Mouse (Mus musculus): Measurements from ENCODE around the gene Ager. TPM values are rescaled to one million over a fixed set of nuclear protein-coding genes. Genes with fewer than 3 reads are reported as not detected.

Ager gene
- polyA plus RNA-seq, 1 experiment from 2014 or later: 2.5 TPM

- Histone ChIP-seq H3K27ac (peak overlapping the region; percentile 98), H3K9me3 (no peaks in the 10 kb centered on the region), H3K4me3 (peak overlapping the region; percentile 80), H3K4me1 (peaks cover 66% of the 10 kb centered on the region), H3K36me3 (peaks cover 21% of the 10 kb centered on the region), H3K9ac (peak overlapping the region; percentile 84), H3K4me2 (peak overlapping the region; percentile 85), H3K27me3 (no peaks in the 10 kb centered on the region)
- ATAC-seq (ENCODE audit: insufficient number of reproducible peaks, low FRiP score, low TSS enrichment, low read depth): peak; percentile 4; the same call in 1 of the 2 replicates
- 1% methylated on average over 23 of the region's 32 CpGs for WGBS
Measured at GRCm38 (mm10) chr17:34592581-34593549, 4.8 kb upstream of the Ager start.

DNA sequence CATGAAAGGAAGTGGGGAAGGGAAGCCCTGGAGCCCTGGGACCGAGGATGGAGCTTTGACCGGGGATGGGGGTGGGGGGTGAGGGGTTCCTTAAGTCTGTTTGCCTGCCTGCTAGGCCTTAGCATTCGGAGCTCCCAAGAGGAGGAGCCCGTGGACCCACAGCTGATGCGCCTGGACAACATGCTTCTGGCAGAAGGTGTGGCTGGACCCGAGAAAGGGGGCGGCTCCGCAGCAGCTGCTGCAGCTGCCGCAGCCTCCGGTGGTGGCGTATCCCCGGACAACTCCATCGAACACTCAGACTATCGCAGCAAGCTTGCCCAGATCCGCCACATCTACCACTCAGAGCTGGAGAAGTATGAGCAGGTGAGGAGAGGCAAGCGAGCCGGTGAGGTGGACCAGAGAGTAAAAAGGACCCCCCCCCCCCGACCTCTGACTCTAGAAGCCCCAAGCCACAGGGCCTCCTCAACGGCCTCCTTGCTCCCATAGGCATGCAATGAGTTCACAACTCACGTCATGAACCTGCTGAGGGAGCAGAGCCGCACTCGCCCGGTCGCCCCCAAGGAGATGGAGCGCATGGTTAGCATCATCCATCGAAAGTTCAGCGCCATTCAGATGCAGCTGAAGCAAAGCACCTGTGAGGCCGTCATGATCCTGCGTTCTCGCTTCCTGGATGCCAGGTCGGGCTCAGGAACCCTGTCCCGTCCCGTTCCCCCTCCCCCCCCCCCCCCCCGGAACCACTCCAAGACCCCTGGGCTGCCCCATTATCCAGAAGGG, 3.7 kb upstream of the Ager start:
- Histone ChIP-seq H3K9me3 (no peaks in the 10 kb centered on the region), H3K4me3 (peak overlapping the region; percentile 80), H3K4me1 (peaks cover 60% of the 10 kb centered on the region), H3K27ac (peak overlapping the region; percentile 98), H3K9ac (peak overlapping the region; percentile 84; the same call in 1 of the 2 replicates), H3K36me3 (peaks cover 21% of the 10 kb centered on the region), H3K27me3 (no peaks in the 10 kb centered on the region), H3K4me2 (peak overlapping the region; percentile 85)
- WGBS: 45% methylated on average over 34 of the region's 34 CpGs
- ATAC-seq (ENCODE audit: insufficient number of reproducible peaks, low FRiP score, low TSS enrichment, low read depth): no peak

DNA sequence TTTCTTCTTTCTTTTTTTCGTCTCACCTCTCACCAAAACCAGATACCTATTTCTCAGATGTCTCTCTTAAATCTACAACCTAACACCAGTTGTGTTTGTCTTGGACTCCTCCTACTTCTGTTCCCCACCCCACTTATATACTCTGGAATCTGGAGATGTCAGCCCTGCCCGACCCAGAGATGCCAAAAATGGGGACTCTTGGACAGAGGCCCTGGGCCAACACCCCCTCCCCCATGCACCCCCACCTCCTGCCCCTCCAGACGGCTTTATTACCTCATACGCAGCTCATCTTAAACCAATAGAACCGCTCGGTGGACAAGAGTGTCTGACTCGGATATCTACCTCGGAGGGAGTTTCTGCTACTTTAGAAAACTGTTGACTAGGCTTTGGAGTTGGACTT, 1.6 kb upstream of the Ager start:
- no peak for ATAC-seq (ENCODE audit: insufficient number of reproducible peaks, low FRiP score, low TSS enrichment, low read depth)
- Histone ChIP-seq H3K36me3 (peaks cover 33% of the 10 kb centered on the region), H3K9ac (no peak overlapping the region), H3K27ac (no peak overlapping the region), H3K4me1 (peaks cover 44% of the 10 kb centered on the region), H3K4me3 (no peak overlapping the region), H3K27me3 (no peaks in the 10 kb centered on the region), H3K4me2 (no peak overlapping the region), H3K9me3 (no peaks in the 10 kb centered on the region)
- WGBS: 71% methylated on average over 8 of the region's 8 CpGs

DNA sequence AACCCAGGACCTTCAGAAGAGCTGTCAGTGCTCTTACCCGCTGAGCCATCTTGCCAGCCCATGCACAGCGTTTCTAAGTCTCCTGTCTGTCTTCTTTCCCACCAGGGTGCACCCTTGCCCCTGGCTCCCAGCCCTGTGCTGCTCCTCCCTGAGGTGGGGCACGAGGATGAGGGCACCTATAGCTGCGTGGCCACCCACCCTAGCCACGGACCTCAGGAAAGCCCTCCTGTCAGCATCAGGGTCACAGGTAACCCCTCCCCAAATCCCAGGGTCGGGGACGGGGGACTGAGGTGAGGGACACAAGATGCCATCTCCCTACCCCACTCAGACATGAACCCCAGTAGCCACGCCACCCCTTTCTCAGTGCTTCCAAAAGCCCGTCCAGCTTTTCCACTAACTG, 2.2 kb downstream of the Ager start:
- no peak for ATAC-seq (ENCODE audit: insufficient number of reproducible peaks, low FRiP score, low TSS enrichment, low read depth)
- Histone ChIP-seq H3K9me3 (no peaks in the 10 kb centered on the region), H3K36me3 (peaks cover 35% of the 10 kb centered on the region), H3K4me1 (peaks cover 42% of the 10 kb centered on the region), H3K27ac (no peak overlapping the region), H3K4me3 (no peak overlapping the region), H3K27me3 (no peaks in the 10 kb centered on the region), H3K9ac (no peak overlapping the region), H3K4me2 (no peak overlapping the region)
- 83% methylated on average over 9 of the region's 9 CpGs for WGBS

GRCm38 (mm10) chr17:34601796-34602195, 4.1 kb downstream of the Ager start:
- Histone ChIP-seq H3K9me3 (no peaks in the 10 kb centered on the region), H3K9ac (no peak overlapping the region), H3K4me3 (no peak overlapping the region), H3K4me2 (peak overlapping the region; percentile 86; the same call in 1 of the 2 replicates), H3K27ac (no peak overlapping the region), H3K27me3 (no peaks in the 10 kb centered on the region), H3K36me3 (peaks cover 21% of the 10 kb centered on the region), H3K4me1 (peaks cover 42% of the 10 kb centered on the region)
- ATAC-seq (ENCODE audit: insufficient number of reproducible peaks, low FRiP score, low TSS enrichment, low read depth): no peak
- WGBS: 86% methylated on average over 12 of the region's 12 CpGs

DNA sequence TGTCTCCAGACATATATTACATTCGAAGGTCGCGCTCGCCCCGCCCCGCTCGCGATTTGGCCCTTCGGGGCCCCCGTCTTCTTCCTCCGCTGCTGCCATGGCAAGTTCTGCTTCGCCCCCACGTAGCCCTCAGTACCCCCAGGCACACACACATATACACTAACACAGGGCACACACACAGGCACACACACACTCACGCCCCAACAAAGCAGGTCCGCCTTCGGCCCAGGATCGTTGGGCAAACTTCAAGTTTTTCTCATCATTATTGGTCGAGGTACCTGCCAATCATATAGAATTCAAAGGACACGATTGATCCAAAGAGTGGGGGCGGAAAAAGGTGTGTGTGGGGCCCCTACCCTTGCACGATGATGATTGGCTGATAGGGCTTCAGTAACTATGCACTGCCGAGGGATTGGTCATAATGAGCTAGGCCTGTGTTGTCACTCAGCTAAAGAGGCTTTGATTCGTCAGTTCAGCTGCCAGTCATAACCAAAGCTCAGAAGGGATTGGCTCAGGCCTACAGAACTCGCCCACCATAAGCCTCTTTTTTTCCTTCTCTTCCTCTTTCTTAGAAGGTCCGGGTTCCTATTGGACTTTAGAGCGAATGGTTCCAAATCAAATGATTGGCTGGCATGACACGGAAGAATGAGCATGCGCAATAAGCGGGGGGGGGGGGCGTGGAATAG, 5.9 kb downstream of the Ager start, which contains the start of gene Rnf5:
Gene Rnf5 (minus strand): TSS at position 316 of the 686 bp plus-strand sequence.
- Histone ChIP-seq H3K9ac (peak within 1 kb of the TSS; percentile 65), H3K27me3 (no peaks in the 10 kb centered on the region), H3K9me3 (no peaks in the 10 kb centered on the region), H3K4me1 (peaks cover 51% of the 10 kb centered on the region), H3K4me2 (peak within 1 kb of the TSS; percentile 86), H3K36me3 (peaks cover 28% of the 10 kb centered on the region), H3K4me3 (peak within 1 kb of the TSS; percentile 84), H3K27ac (peak within 1 kb of the TSS; percentile 89)
- WGBS: under 1% methylated on average over 30 of the region's 30 CpGs
- peak; percentile 97 for ATAC-seq (ENCODE audit: insufficient number of reproducible peaks, low FRiP score, low TSS enrichment, low read depth)

DNA sequence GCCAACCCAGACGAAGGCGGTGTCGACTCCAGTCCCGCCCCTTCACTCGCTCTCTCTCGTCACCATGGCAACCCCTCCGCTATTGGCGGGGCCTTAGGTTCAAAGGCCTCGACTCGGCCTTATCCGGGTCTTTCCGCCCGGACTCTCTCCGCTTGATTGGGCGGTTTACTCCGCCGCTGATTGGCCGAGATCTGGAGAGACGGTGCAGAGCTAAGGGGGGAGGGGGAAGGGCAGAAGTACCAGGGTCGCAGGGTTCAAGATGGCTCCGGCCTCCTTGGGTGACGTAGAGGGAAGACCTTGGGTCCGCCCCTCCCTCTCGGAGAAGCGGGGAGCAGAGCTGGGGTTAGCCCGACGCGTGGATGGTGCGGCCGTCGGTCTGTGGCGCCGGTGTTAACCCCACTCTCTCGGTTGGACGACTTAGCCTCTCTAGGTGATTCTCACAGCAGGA, 6.4 kb downstream of the Ager start, which contains the start of gene Agpat1:
Gene Agpat1 (plus strand): TSS at position 202 of the 448 bp plus-strand sequence.
- Histone ChIP-seq H3K9ac (peak within 1 kb of the TSS; percentile 65), H3K4me2 (peak within 1 kb of the TSS; percentile 86), H3K27ac (peak within 1 kb of the TSS; percentile 89), H3K4me3 (peak within 1 kb of the TSS; percentile 84), H3K4me1 (peaks cover 57% of the 10 kb centered on the region), H3K27me3 (no peaks in the 10 kb centered on the region), H3K9me3 (no peaks in the 10 kb centered on the region), H3K36me3 (peaks cover 28% of the 10 kb centered on the region)
- ATAC-seq (ENCODE audit: insufficient number of reproducible peaks, low FRiP score, low TSS enrichment, low read depth): peak; percentile 90
- WGBS: under 1% methylated on average over 35 of the region's 35 CpGs

DNA sequence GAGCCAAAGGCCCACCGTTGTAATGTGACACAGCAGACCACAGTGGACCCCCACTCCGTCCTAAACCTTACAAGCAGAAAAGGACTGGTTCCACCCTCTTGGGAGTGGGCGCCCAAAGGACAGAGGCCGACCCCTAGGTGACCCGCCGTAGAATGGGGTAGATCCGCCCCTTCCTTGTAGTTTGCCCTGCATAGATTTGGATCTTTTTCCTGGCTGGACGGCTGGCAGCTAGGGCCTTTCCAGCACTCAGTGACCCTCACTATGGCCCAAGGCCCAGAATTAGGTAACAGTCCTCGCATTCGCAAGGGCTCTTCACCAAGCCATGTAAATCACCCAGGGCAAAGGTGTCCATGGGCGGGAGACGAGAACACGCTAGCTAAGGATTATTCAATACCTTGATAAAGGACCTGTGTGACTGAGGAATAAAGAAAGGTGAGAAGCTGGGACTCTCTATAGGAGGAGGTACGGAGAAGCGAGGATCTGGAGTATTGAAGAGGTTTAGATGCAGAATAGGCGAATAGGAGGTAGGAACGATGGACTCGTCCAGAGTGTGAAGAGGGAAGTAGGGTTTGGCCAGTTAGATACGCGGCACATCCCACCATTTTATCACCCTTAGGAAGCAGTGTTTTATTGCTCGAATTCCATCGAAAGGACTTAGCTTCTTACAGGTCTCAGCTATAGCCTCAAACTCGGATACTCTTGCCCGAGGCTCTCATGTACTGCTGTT, 7.0 kb downstream of the Ager start:
- H3K9me3 ChIP-seq: no peaks in the 10 kb centered on the region
- peak overlapping the region; percentile 84 for H3K4me3 ChIP-seq
- peak overlapping the region; percentile 45; the same call in 1 of the 2 replicates for H3K9ac ChIP-seq
- peak overlapping the region; percentile 89 for H3K27ac ChIP-seq
- peak overlapping the region; percentile 83 for H3K4me2 ChIP-seq
- H3K27me3 ChIP-seq: no peaks in the 10 kb centered on the region
- ATAC-seq (ENCODE audit: insufficient number of reproducible peaks, low FRiP score, low TSS enrichment, low read depth): no peak
- peaks cover 57% of the 10 kb centered on the region for H3K4me1 ChIP-seq
- peaks cover 28% of the 10 kb centered on the region for H3K36me3 ChIP-seq
- WGBS: 10% methylated on average over 24 of the region's 24 CpGs

GRCm38 (mm10) chr17:34605609-34606008, 7.9 kb downstream of the Ager start:
- Histone ChIP-seq H3K27ac (peak overlapping the region; percentile 89), H3K4me3 (peak overlapping the region; percentile 84), H3K9me3 (no peaks in the 10 kb centered on the region), H3K4me2 (peak overlapping the region; percentile 83), H3K36me3 (peaks cover 26% of the 10 kb centered on the region), H3K9ac (peak overlapping the region; percentile 86), H3K27me3 (no peaks in the 10 kb centered on the region), H3K4me1 (peaks cover 53% of the 10 kb centered on the region)
- ATAC-seq (ENCODE audit: insufficient number of reproducible peaks, low FRiP score, low TSS enrichment, low read depth): peak; percentile 22; the same call in 1 of the 2 replicates
- WGBS: under 1% methylated on average over 30 of the region's 30 CpGs

DNA sequence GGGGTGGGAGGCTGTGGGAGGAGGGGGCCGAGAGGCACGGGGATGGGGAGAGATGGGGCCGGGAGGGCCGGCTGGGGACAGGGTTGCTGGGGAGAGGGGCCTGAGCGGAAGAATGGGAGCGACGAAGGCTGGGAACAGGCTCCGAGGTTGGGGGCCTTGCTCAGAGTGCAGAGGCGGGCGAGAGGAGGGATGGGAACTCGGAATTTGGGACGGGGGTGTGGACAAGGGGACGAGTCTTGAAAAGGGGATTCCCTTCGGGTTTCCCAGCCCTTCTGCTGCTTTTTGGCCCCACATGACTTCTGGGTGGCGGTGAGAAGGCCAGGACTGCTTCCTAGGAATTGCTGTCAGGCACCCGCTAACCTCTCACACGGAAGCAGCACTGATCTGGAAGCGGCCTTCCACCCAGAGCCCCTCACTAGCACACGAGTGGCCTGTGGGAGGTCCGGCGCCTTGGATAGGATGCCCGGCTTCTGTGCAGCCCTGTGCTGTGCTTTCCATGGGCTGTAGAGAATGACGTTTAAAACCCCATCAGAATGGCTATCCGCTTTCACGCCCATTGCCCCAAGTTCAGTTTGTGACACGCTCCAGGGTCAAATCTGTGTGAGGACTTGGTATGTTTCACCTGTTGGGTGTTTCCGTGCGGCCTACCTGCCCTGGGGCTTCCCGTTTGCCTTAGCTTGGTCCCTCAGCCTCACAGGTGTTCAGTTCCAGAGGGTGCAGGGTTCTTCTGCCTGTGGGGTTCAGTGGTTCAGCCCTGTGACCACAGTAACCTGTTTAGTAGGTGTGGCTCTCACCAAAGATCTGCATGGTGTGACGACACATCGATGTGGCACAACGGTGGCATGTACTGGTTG, 8.8 kb downstream of the Ager start:
- H3K4me2 ChIP-seq: peak overlapping the region; percentile 83
- 13% methylated on average over 32 of the region's 32 CpGs for WGBS

More for the DNA sequence above, 8.8 kb downstream of the Ager start:
- H3K4me1 ChIP-seq: peaks cover 53% of the 10 kb centered on the region
- H3K27ac ChIP-seq: peak overlapping the region; percentile 89
- H3K9me3 ChIP-seq: no peaks in the 10 kb centered on the region
- H3K9ac ChIP-seq: peak overlapping the region; percentile 86
- ATAC-seq (ENCODE audit: insufficient number of reproducible peaks, low FRiP score, low TSS enrichment, low read depth): no peak
- H3K4me3 ChIP-seq: peak overlapping the region; percentile 84
- H3K27me3 ChIP-seq: no peaks in the 10 kb centered on the region
- peaks cover 28% of the 10 kb centered on the region for H3K36me3 ChIP-seq

Data from limb, embryonic 15.5 days (tissue).